Mouse (Mus musculus) forebrain, postnatal 0 days (tissue): ENCODE measurements around the gene Mmab. TPM values are rescaled to one million over a fixed set of nuclear protein-coding genes. Genes with fewer than 3 reads are reported as not detected.

Experiments
- ATAC-seq: fragments of 200-750 bp; cut with Nextera tagmentation; 2 replicates; pipeline ENCODE4 v1.8.0; 2017; ENCODE audit warnings: mild to moderate bottlenecking, moderate library complexity
- DNase-seq: peaks from one replicate; pipeline ENCODE4 v3.0.0-alpha.2; 2015
- H3K27ac ChIP-seq: fragments of 300-500 bp; sonication (generic); 2 replicates; pipeline ENCODE4 v1.5.1; 2014; ENCODE audit warnings: low read depth, mild to moderate bottlenecking, antibody characterized with exemption, low read length, moderate library complexity, mixed read lengths
- H3K27me3 ChIP-seq: fragments of 300-500 bp; sonication (generic); 2 replicates; pipeline ENCODE4 v1.6.1; 2014; ENCODE audit warnings: mild to moderate bottlenecking, low read length, mixed read lengths; ENCODE audit not compliant: insufficient read depth
- H3K36me3 ChIP-seq: fragments of 300-500 bp; sonication (generic); 2 replicates; pipeline ENCODE4 v1.6.1; 2014; ENCODE audit warnings: mild to moderate bottlenecking, moderate library complexity; ENCODE audit not compliant: insufficient read depth
- H3K4me1 ChIP-seq: fragments of 300-500 bp; sonication (generic); 2 replicates; pipeline ENCODE4 v1.6.1; 2014; ENCODE audit warnings: antibody characterized with exemption; ENCODE audit not compliant: insufficient read depth
- H3K4me2 ChIP-seq: fragments of 300-500 bp; sonication (generic); 2 replicates; pipeline ENCODE4 v1.6.1; 2014; ENCODE audit warnings: low read depth, mild to moderate bottlenecking, moderate library complexity
- H3K4me3 ChIP-seq: fragments of 300-500 bp; sonication (generic); 2 replicates; pipeline ENCODE4 v1.5.1; 2014; ENCODE audit warnings: low read depth, low read length, mixed read lengths
- H3K9ac ChIP-seq: fragments of 300-500 bp; sonication (generic); 2 replicates; pipeline ENCODE4 v1.6.1; 2014; ENCODE audit warnings: mild to moderate bottlenecking
- H3K9me3 ChIP-seq: fragments of 300-500 bp; sonication (generic); 2 replicates; pipeline ENCODE4 v1.6.1; 2016; ENCODE audit warnings: low read length
- CTCF ChIP-seq: sonication (generic); IDR thresholded peaks from 2 replicates; pipeline ENCODE4 v1.5.1; 2016; ENCODE audit warnings: antibody characterized with exemption, control low read depth, low read depth
- WGBS: fragments of 180-500 bp; shearing (Covaris S2); extraction: QIAGEN DNeasy Blood & Tissue Kit; methylation state at CpG from one replicate; pipeline ENCODE4 v1.1.7; 2014; 5-methylcytosine and 5-hydroxymethylcytosine counted together
- polyA plus RNA-seq: library from polyadenylated mRNA; unstranded; fragments of >200 nt; fragmentation: Nextera tagmentation; extraction: Ambion mirVana; gene quantifications from 2 replicates; pipeline ENCODE4 v1.2.1, GENCODE M21; 2015
- total RNA-seq: library from RNA; depleted of rRNA; stranded (reverse); fragments of >200 nt; gene quantifications from 2 replicates; pipeline ENCODE4 v1.2.3, GENCODE M21; 2014

The Mmab gene
- total and polyA plus RNA-seq, 2 experiments from 2014 or later = 26.8 to 28.6 TPM

DNA sequence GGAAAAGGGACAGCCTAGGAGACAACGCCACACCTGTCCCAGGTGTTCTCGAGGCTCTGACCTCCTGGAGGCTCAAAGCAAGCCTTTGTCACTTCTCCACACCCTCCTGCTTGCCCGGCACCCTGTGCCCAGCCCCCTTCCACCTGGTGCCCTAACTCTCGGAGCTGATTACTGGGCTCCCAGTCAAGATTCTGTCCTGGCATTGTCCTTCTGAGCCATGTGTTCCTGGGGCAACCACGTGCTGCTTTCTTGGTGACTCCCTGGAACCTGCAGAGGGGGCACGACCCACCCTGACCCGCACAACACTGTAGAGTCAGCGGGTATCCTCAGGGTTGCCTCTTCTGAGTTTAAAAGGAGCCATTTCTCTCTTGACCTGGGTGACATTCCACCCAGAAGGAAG is 9.5 kb downstream of the Mmab start:
- no peak overlapping the region for H3K27ac ChIP-seq
- no peak overlapping the region for H3K9ac ChIP-seq
- no peaks in the 10 kb centered on the region for H3K27me3 ChIP-seq
- no peak overlapping the region for H3K4me3 ChIP-seq
- no peak for ATAC-seq
- H3K36me3 ChIP-seq = peaks cover 16% of the 10 kb centered on the region
- no peak overlapping the region for H3K4me2 ChIP-seq
- DNase-seq = no peak
- no peak for TF ChIP-seq CTCF
- no peaks in the 10 kb centered on the region for H3K4me1 ChIP-seq
- no peaks in the 10 kb centered on the region for H3K9me3 ChIP-seq
- WGBS = 85% methylated on average over 8 of the region's 8 CpGs

DNA sequence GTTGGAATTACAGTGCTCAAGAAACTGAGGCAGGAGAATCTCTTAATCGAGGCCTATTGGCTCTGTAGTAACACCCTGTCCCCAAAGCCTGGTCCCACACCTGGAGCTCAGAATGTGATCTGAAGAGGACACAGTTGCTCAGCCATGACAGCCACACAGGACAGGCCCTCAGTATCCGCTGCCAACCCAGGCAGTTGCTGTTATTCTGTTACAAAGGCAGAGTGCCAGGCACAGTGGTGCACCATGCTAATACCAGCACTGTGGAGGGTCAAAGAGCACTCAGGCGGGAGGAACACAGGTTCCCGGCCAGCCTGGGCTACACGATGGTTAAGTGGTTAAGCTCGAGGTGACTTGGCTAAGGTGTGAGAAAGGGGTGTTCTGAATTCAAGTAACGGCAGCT is 14.1 kb downstream of the Mmab start:
- ATAC-seq = no peak
- no peak for TF ChIP-seq CTCF
- DNase-seq = no peak
- Histone ChIP-seq H3K27ac (no peak overlapping the region), H3K36me3 (peaks cover 4% of the 10 kb centered on the region; the same call in 1 of the 2 replicates), H3K4me1 (no peaks in the 10 kb centered on the region), H3K4me2 (no peak overlapping the region), H3K4me3 (no peak overlapping the region), H3K27me3 (no peaks in the 10 kb centered on the region), H3K9me3 (no peaks in the 10 kb centered on the region), H3K9ac (no peak overlapping the region)
- WGBS = 80% methylated on average over 7 of the region's 7 CpGs

DNA sequence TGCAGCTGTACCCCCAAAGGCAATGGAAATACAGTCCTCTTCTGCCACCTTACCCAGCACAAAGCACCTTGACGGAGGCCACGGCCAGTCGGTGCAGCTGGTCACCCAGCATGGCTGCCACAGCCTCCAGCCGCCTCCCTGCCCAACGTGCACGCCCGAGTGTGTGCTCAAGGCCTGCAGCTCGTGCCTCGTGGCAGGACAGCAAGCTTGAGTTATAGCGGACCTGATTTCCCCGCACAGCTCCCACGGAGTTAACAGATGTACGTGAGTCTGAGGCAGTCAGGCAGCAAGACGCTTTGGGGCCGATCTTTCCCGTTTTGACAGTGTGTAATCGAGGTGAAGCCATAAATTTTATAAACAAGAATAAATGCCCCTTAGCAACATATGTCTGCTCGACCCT is 15.2 kb downstream of the Mmab start:
- no peak for TF ChIP-seq CTCF
- H3K4me2 ChIP-seq = no peak overlapping the region
- no peak overlapping the region for H3K9ac ChIP-seq
- H3K9me3 ChIP-seq = no peaks in the 10 kb centered on the region
- DNase-seq (no peak), ATAC-seq (no peak)
- no peaks in the 10 kb centered on the region for H3K36me3 ChIP-seq
- no peak overlapping the region for H3K27ac ChIP-seq
- H3K4me1 ChIP-seq = no peaks in the 10 kb centered on the region
- 80% methylated on average over 18 of the region's 18 CpGs for WGBS
- H3K4me3 ChIP-seq = no peak overlapping the region
- H3K27me3 ChIP-seq = no peaks in the 10 kb centered on the region

DNA sequence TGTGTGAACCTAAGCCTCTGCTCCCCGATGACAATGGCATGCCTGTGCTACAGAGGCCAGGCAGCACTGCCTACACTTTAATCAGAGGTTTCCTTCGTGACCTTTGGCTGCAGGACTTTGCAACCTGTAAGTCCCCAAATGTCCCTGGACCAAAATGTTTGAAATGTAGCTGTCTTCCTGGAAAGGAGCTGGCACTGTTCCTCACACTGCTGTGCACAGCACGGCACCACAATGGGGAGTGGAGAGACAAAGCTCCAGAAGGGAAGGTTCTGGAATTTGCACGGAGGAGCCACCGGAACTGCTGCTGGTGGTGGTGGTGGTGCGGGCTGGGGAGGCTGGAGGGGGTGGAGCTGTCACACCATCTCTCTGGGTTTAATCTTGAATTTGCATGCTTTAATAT is 17.1 kb downstream of the Mmab start:
- Histone ChIP-seq H3K4me3 (no peak overlapping the region), H3K9me3 (no peaks in the 10 kb centered on the region), H3K36me3 (no peaks in the 10 kb centered on the region), H3K27ac (no peak overlapping the region), H3K4me2 (no peak overlapping the region), H3K9ac (no peak overlapping the region), H3K4me1 (no peaks in the 10 kb centered on the region), H3K27me3 (no peaks in the 10 kb centered on the region)
- DNase-seq = no peak
- no peak for TF ChIP-seq CTCF
- peak; percentile 47; the same call in 1 of the 2 replicates for ATAC-seq
- WGBS = 52% methylated on average over 6 of the region's 6 CpGs

DNA sequence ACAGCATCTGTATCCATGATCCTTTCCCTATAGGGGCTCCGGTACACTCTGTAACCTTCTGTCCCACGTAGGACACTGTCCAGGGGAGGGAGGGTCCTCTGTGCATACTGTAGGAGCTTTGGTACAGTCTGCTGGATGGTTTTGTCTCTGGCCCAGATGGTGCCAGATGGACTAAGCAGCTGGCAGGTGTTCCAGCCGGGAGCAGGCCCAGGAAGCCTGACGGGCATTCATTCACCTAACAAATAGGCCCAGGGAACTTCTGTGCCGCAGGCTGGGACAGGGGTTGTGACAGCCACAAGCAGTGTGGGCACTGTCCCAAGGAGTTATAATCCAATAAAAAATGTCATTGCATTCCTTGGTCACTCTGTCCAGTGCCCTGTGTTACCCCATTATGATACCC is 19.9 kb downstream of the Mmab start:
- Histone ChIP-seq H3K4me3 (no peak overlapping the region), H3K27ac (no peak overlapping the region), H3K4me2 (no peak overlapping the region), H3K27me3 (no peaks in the 10 kb centered on the region), H3K9me3 (no peaks in the 10 kb centered on the region), H3K9ac (no peak overlapping the region), H3K36me3 (peaks cover 24% of the 10 kb centered on the region), H3K4me1 (no peaks in the 10 kb centered on the region)
- ATAC-seq (no peak), DNase-seq (no peak)
- WGBS = 57% methylated on average over 5 of the region's 5 CpGs
- TF ChIP-seq CTCF = no peak

DNA sequence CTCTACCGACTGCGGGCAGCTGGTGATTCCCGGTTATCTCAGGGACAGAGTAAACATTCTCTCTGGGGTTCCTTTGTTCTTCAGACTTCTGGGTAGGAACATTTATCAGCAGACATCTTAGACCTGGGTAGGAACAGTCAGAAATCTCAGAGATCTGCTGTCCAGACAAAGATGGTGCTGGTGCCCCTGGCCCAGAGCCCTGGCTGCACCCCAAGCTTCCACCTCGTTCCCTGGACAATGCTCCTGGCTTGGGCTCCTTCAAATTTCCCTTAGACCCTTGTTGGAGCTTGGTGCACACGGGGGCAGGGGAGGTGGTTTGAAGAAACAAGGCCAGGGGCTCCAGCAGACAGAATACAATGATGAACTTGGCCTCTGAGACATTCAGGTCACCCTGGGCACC is 21.3 kb downstream of the Mmab start:
- Histone ChIP-seq H3K4me3 (no peak overlapping the region), H3K27ac (no peak overlapping the region), H3K27me3 (no peaks in the 10 kb centered on the region), H3K9ac (no peak overlapping the region), H3K4me2 (no peak overlapping the region), H3K4me1 (no peaks in the 10 kb centered on the region), H3K36me3 (peaks cover 37% of the 10 kb centered on the region), H3K9me3 (no peaks in the 10 kb centered on the region)
- TF ChIP-seq CTCF = no peak
- 52% methylated on average over 5 of the region's 5 CpGs for WGBS
- DNase-seq (no peak), ATAC-seq (no peak)

DNA sequence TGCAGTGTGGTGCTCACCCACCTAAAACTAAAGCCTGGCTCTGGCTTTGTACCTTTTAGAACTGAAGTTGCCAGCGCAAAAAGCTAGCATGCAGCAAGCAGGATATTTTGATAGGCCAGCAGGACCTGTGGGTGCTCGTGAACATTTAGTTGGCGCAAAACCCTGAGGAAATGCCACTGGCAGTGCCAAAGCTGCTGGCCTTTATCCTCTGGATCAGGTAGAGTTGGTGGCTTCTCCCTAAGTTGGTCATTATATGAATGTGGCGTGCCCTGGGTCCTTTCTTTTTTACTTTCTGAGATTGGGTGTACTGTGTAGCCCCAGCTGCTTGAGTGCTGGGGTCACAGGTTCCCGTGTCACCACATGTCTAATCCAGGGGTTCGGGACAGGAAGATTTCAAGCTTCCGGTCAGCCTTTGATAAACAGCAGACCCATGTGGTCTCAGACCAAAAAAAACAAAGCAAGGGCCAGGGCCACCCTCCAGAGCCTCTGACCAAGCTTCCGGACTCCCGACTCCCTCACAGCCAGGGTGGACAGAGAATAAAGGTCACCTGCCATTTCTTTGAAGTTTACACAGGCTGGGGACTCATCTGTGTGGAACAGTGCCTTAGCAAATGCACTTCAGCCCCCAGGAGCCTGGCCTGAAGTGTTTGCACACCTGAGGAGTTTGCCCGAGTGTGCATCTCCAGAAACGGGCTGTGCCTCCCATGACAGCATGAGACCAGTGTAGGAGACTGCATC is 22.1 kb downstream of the Mmab start:
- 81% methylated on average over 11 of the region's 11 CpGs for WGBS
- Histone ChIP-seq H3K36me3 (peaks cover 45% of the 10 kb centered on the region), H3K27ac (no peak overlapping the region), H3K27me3 (no peaks in the 10 kb centered on the region), H3K9me3 (no peaks in the 10 kb centered on the region), H3K4me2 (no peak overlapping the region), H3K4me1 (no peaks in the 10 kb centered on the region), H3K4me3 (no peak overlapping the region), H3K9ac (no peak overlapping the region)
- no peak for ATAC-seq
- no peak for TF ChIP-seq CTCF
- DNase-seq = no peak
